Mouse (Mus musculus) heart, embryonic 12.5 days (tissue): ENCODE data around the gene Gm10097. TPM values are rescaled to one million over a fixed set of nuclear protein-coding genes. Genes with fewer than 3 reads are reported as not detected.
A peak's percentile ranks its signal among the peaks of the same experiment; 100 is the strongest.

Experiments
- ATAC-seq: fragments of 200-750 bp; cut with Nextera tagmentation; 2 replicates; pipeline ENCODE4 v1.8.0; 2017; ENCODE audit warnings: moderate TSS enrichment, moderate library complexity; ENCODE audit not compliant: insufficient number of reproducible peaks, low FRiP score
- H3K27ac ChIP-seq: fragments of 300-500 bp; sonication (generic); 2 replicates; pipeline ENCODE4 v1.5.1; 2016; ENCODE audit warnings: mild to moderate bottlenecking, moderate library complexity; ENCODE audit not compliant: poor library complexity, severe bottlenecking
- H3K27me3 ChIP-seq: fragments of 300-500 bp; sonication (generic); replicated peaks from 2 replicates; pipeline ENCODE4 v1.6.1; 2016; ENCODE audit warnings: mild to moderate bottlenecking, moderate library complexity
- H3K36me3 ChIP-seq: fragments of 300-500 bp; sonication (generic); 2 replicates; pipeline ENCODE4 v1.6.1; 2016; ENCODE audit warnings: mild to moderate bottlenecking, moderate library complexity
- H3K4me1 ChIP-seq: fragments of 300-500 bp; sonication (generic); replicated peaks from 2 replicates; pipeline ENCODE4 v1.6.1; 2016; ENCODE audit warnings: mild to moderate bottlenecking
- H3K4me2 ChIP-seq: fragments of 300-500 bp; sonication (generic); 2 replicates; pipeline ENCODE4 v1.6.1; 2016; ENCODE audit warnings: mild to moderate bottlenecking, moderate library complexity
- H3K4me3 ChIP-seq: fragments of 300-500 bp; sonication (generic); 2 replicates; pipeline ENCODE4 v1.5.1; 2016; ENCODE audit warnings: mild to moderate bottlenecking
- H3K9ac ChIP-seq: fragments of 300-500 bp; sonication (generic); 2 replicates; pipeline ENCODE4 v1.6.1; 2016; ENCODE audit warnings: mild to moderate bottlenecking, moderate library complexity
- H3K9me3 ChIP-seq: fragments of 300-500 bp; sonication (generic); replicated peaks from 2 replicates; pipeline ENCODE4 v1.6.1; 2016; ENCODE audit warnings: mild to moderate bottlenecking, moderate library complexity
- WGBS: fragments of 180-500 bp; shearing (Covaris S2); methylation state at CpG from one replicate; pipeline ENCODE4 v1.1.7; 2016; 5-methylcytosine and 5-hydroxymethylcytosine counted together
- polyA plus RNA-seq: library from polyadenylated mRNA; unstranded; fragments of >200 nt; fragmentation: Nextera tagmentation; extraction: Ambion mirVana; gene quantifications from 2 replicates; pipeline ENCODE4 v1.2.1, GENCODE M21; 2016

Gm10097 gene
- polyA plus RNA-seq, 1 experiment from 2014 or later = 0.49 TPM

DNA sequence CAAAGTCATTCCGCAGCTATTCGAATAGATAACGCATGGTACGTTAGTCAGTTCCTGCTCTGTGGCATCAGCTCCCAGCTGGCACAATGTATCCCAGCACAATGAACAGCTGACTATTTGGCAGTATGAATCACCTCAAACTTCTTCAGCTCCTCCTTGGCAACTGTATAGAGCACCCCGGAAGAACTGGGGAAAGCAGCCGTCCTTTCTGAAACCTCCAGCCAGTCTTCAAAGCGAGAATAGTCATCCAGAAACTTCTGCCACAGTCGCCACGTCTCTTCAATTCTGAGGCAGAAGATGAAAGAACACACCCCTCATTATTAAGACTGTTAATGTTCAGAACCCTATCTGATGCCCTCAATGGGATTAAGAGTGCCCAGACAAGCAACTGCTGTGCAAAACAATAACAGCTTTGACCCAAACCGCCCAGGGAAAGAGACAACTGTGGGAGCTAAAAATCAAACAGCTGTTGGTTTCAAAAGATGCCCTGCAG, 12.7 kb upstream of the Gm10097 start:
- H3K4me3 ChIP-seq = no peak overlapping the region
- WGBS = 81% methylated on average over 10 of the region's 10 CpGs
- no peaks in the 10 kb centered on the region for H3K27me3 ChIP-seq
- ATAC-seq = no peak
- H3K27ac ChIP-seq = no peak overlapping the region
- H3K4me2 ChIP-seq = no peak overlapping the region
- H3K36me3 ChIP-seq = peaks cover 59% of the 10 kb centered on the region
- H3K4me1 ChIP-seq = peaks cover 24% of the 10 kb centered on the region
- no peak overlapping the region for H3K9ac ChIP-seq
- H3K9me3 ChIP-seq = no peaks in the 10 kb centered on the region

- no peak overlapping the region for H3K9ac ChIP-seq
- ATAC-seq = no peak
- peaks cover 55% of the 10 kb centered on the region for H3K36me3 ChIP-seq
- H3K4me3 ChIP-seq = no peak overlapping the region
- H3K4me2 ChIP-seq = no peak overlapping the region
- no peak overlapping the region for H3K27ac ChIP-seq
- H3K27me3 ChIP-seq = no peaks in the 10 kb centered on the region
- WGBS = 85% methylated on average over 3 of the region's 3 CpGs
- H3K9me3 ChIP-seq = no peaks in the 10 kb centered on the region
- H3K4me1 ChIP-seq = peaks cover 24% of the 10 kb centered on the region
These were observed 12.1 kb upstream of the Gm10097 start for GRCm38 (mm10) chr10:5056940-5057339.

DNA sequence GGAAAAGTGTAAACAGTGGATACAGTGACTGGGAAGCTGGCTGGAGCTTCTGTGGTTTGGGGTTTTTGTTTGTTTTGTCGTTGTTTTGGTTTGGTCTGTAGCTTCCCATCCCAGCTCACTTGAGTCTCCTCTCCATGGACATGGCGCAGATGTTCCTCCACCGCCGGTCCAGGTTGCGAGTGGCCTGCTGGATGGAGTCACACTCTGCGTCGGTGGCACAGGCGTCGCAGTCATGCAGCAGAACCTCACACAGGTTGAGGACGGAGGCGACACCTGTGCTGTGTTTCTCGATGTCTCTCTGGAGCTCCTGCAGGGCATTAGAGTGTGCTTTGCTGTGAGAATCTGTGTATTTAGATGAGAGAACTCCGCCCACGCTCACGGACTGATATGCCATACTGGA, 11.3 kb upstream of the Gm10097 start:
- peaks cover 24% of the 10 kb centered on the region for H3K4me1 ChIP-seq
- no peaks in the 10 kb centered on the region for H3K9me3 ChIP-seq
- no peaks in the 10 kb centered on the region for H3K27me3 ChIP-seq
- no peak overlapping the region for H3K9ac ChIP-seq
- ATAC-seq = no peak
- H3K4me2 ChIP-seq = no peak overlapping the region
- H3K36me3 ChIP-seq = peaks cover 48% of the 10 kb centered on the region
- 88% methylated on average over 15 of the region's 15 CpGs for WGBS
- H3K4me3 ChIP-seq = no peak overlapping the region
- H3K27ac ChIP-seq = peak overlapping the region; percentile 18; the same call in 1 of the 2 replicates

GRCm38 (mm10) chr10:5058876-5059275, 10.1 kb upstream of the Gm10097 start:
- Histone ChIP-seq H3K27ac (peak overlapping the region; percentile 78), H3K36me3 (peaks cover 43% of the 10 kb centered on the region)

GRCm38 (mm10) chr10:5059983-5060382, 9.0 kb upstream of the Gm10097 start:
- Histone ChIP-seq H3K9me3 (no peaks in the 10 kb centered on the region), H3K4me3 (no peak overlapping the region), H3K4me1 (peaks cover 34% of the 10 kb centered on the region), H3K36me3 (peaks cover 38% of the 10 kb centered on the region), H3K9ac (no peak overlapping the region), H3K4me2 (no peak overlapping the region), H3K27ac (peak overlapping the region; percentile 68), H3K27me3 (no peaks in the 10 kb centered on the region)
- WGBS = 44% methylated on average over 2 of the region's 2 CpGs
- ATAC-seq = no peak

More at GRCm38 (mm10) chr10:5058876-5059275, 10.1 kb upstream of the Gm10097 start:
- Histone ChIP-seq H3K4me3 (no peak overlapping the region), H3K27me3 (no peaks in the 10 kb centered on the region), H3K4me1 (peaks cover 34% of the 10 kb centered on the region), H3K4me2 (no peak overlapping the region), H3K9me3 (no peaks in the 10 kb centered on the region), H3K9ac (no peak overlapping the region)
- WGBS = 31% methylated on average over 2 of the region's 2 CpGs
- peak; percentile 71 for ATAC-seq

DNA sequence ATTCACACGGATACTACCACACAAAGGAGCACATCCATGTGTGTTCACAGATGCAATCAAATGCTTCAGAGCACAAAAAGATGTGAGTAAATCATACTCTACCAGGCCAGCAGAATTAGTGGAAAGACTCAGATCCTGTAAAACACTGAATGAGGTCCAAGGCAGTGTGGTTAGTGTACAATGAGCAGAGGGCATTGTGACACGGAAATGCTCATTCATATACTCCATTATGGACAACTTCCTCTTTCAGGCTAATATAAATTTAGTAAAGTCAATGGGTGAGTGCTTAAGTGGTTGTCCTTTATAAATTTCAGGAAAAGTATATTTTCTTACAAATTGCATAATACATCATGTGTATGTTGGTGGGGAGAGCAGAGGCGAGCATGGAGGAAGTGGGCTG, 1.9 kb upstream of the Gm10097 start:
- Histone ChIP-seq H3K4me2 (no peak overlapping the region), H3K9ac (no peak overlapping the region), H3K27me3 (no peaks in the 10 kb centered on the region), H3K4me1 (0 out of 2 replicates have a peak, but pooled peaks cover 10% of the 10 kb centered on the region), H3K27ac (no peak overlapping the region), H3K36me3 (peaks cover 24% of the 10 kb centered on the region; the same call in 1 of the 2 replicates), H3K9me3 (no peaks in the 10 kb centered on the region), H3K4me3 (no peak overlapping the region)
- ATAC-seq = no peak
- 90% methylated on average over 3 of the region's 3 CpGs for WGBS

DNA sequence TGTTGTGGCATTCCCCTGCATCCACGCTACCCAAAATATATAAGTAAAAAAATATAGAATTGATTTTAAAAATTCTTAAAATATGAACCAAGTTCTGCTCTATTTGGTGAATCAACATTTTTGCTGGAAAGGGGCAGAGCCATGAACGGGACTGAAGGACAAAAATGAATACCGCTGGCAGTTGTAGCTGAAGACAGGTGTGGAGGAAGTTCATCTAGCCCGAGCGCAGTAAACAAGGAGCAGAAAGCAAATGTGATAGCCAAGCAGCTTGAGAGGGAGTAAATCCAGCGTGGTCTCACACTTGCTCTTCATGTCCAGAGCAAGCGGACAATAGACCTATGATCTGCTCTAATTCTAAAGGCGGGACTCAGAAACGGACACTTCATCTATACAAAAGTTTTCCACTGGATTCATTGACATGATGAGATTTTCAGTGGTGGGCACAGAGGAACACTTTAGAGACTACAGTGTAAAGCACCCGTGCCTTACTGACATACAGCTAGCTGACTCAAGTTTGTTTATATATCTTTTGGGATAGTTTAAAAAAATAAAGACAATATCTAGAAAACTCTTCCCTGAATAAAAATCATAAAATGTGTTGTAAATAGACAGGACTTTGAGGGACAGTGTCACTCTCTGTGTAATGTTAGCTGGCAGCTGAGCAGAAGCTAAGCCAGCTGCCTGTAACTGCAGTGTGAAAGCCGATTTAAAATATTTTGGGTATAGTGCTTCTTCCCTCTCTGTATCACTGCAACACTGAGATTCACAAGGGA, 1.4 kb downstream of the Gm10097 start:
- Histone ChIP-seq H3K4me1 (no peaks in the 10 kb centered on the region), H3K4me3 (no peak overlapping the region), H3K27me3 (no peaks in the 10 kb centered on the region), H3K36me3 (peaks cover 23% of the 10 kb centered on the region; the same call in 1 of the 2 replicates), H3K9me3 (no peaks in the 10 kb centered on the region), H3K27ac (peak overlapping the region; percentile 51), H3K4me2 (peak overlapping the region; percentile 20; the same call in 1 of the 2 replicates), H3K9ac (no peak overlapping the region)
- no peak for ATAC-seq
- whole genome bisulfite sequencing = 88% methylated on average over 11 of the region's 11 CpGs

- Histone ChIP-seq H3K36me3 (peaks cover 28% of the 10 kb centered on the region; the same call in 1 of the 2 replicates), H3K27ac (no peak overlapping the region), H3K9ac (no peak overlapping the region), H3K4me3 (no peak overlapping the region), H3K4me1 (no peaks in the 10 kb centered on the region), H3K9me3 (no peaks in the 10 kb centered on the region), H3K4me2 (no peak overlapping the region), H3K27me3 (no peaks in the 10 kb centered on the region)
- no peak for ATAC-seq
- WGBS = 81% methylated on average over 3 of the region's 3 CpGs
These were observed 1.9 kb downstream of the Gm10097 start for GRCm38 (mm10) chr10:5070941-5071231.

GRCm38 (mm10) chr10:5072054-5072453, 3.1 kb downstream of the Gm10097 start:
- H3K4me2 ChIP-seq = no peak overlapping the region
- no peaks in the 10 kb centered on the region for H3K9me3 ChIP-seq
- 83% methylated on average over 8 of the region's 8 CpGs for WGBS
- no peak overlapping the region for H3K27ac ChIP-seq
- ATAC-seq = no peak
- H3K9ac ChIP-seq = no peak overlapping the region
- H3K27me3 ChIP-seq = no peaks in the 10 kb centered on the region
- peaks cover 27% of the 10 kb centered on the region; the same call in 1 of the 2 replicates for H3K36me3 ChIP-seq
- H3K4me3 ChIP-seq = no peak overlapping the region
- H3K4me1 ChIP-seq = no peaks in the 10 kb centered on the region

DNA sequence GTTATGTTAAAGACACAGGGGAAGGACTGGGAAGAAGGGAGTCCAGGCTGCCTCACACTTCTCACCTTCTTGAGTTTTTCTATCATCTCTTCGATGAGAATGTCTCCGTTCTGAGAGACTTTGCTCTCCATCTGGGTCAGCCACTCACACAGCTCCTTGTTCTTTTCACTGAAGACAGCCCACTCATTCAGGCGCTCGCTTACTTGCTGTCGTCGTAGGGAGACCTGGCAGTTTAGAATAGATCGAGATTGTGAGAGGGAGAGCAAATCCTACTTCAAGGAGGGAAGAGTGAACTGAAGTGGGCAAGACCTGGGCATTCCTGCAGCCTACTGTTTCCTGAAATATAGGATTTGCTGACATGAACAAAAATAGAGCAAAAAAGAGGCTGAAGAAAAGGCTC, 6.7 kb downstream of the Gm10097 start:
- H3K9ac ChIP-seq = no peak overlapping the region

DNA sequence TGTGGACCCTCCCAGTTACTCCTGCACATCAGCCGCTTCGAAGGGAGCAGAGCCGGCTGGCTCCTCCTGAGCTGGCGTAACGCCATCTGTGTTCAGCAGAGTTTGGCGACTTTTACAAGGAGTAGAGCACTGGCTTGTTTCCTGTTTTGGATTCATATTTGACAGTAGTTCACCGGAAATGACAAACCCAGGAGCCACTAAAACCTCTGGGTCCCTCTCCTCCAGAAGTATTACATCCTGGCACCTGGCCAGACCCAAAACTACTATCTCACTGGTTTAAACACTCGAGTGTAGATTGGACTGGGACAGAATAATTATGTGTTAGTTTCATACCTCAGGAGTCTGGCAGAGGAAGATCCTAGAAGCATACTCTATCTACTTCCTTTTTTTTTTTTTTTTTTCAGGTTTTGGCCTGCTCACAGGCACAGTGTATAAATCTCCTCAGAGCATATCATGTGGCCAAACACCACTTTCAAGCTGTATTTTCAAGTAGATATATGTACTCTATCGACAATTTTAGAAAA, 11.0 kb downstream of the Gm10097 start:
- H3K9me3 ChIP-seq = no peaks in the 10 kb centered on the region
- no peaks in the 10 kb centered on the region for H3K4me1 ChIP-seq
- 58% methylated on average over 9 of the region's 9 CpGs for WGBS
- no peak overlapping the region for H3K9ac ChIP-seq
- no peak for ATAC-seq
- H3K27ac ChIP-seq = no peak overlapping the region
- H3K4me3 ChIP-seq = no peak overlapping the region
- no peak overlapping the region for H3K4me2 ChIP-seq
- H3K36me3 ChIP-seq = peaks cover 16% of the 10 kb centered on the region
- no peaks in the 10 kb centered on the region for H3K27me3 ChIP-seq

More for the DNA sequence above, 6.7 kb downstream of the Gm10097 start:
- peaks cover 25% of the 10 kb centered on the region; the same call in 1 of the 2 replicates for H3K36me3 ChIP-seq
- H3K4me3 ChIP-seq = no peak overlapping the region
- no peak overlapping the region for H3K4me2 ChIP-seq
- 82% methylated on average over 7 of the region's 7 CpGs for WGBS
- H3K27ac ChIP-seq = no peak overlapping the region
- no peak for ATAC-seq
- no peaks in the 10 kb centered on the region for H3K9me3 ChIP-seq
- no peaks in the 10 kb centered on the region for H3K4me1 ChIP-seq
- no peaks in the 10 kb centered on the region for H3K27me3 ChIP-seq
